Mouse (Mus musculus): Measurements from ENCODE around the gene Gm20721. TPM values are rescaled to one million over a fixed set of nuclear protein-coding genes. Genes with fewer than 3 reads are reported as not detected.

Gm20721 gene
- polyA plus RNA-seq, 1 experiment, result not detected

GRCm38 (mm10) chr2:174295900-174296465 lies 50.5 kb downstream of the Gm20721 start:
- WGBS, result 52% methylated on average over 29 of the region's 29 CpGs
- H3K36me3 ChIP-seq (ENCODE audit: control insufficient read depth, insufficient read depth, low read length), result no peaks in the 10 kb centered on the region
- H3K27me3 ChIP-seq (replicated peaks; ENCODE audit: control insufficient read depth, insufficient read depth, low read length), result no peaks in the 10 kb centered on the region
- DNase-seq, result no peak
- no peak overlapping the region for H3K4me3 ChIP-seq (ENCODE audit: insufficient read depth, low read depth, low read length)
- TF ChIP-seq CTCF (conservative IDR thresholded peaks at IDR 0.05; ENCODE audit: insufficient read depth, insufficient read length, low read depth, low read length) (no peak), POLR2A (IDR thresholded peaks at IDR 0.05; ENCODE audit: low read depth, low read length) (no peak)
- H3K27ac ChIP-seq (ENCODE audit: insufficient read depth, low read depth, low read length), result no peak overlapping the region
- no peaks in the 10 kb centered on the region for H3K4me1 ChIP-seq (ENCODE audit: control insufficient read depth, insufficient read depth, low read length)

DNA sequence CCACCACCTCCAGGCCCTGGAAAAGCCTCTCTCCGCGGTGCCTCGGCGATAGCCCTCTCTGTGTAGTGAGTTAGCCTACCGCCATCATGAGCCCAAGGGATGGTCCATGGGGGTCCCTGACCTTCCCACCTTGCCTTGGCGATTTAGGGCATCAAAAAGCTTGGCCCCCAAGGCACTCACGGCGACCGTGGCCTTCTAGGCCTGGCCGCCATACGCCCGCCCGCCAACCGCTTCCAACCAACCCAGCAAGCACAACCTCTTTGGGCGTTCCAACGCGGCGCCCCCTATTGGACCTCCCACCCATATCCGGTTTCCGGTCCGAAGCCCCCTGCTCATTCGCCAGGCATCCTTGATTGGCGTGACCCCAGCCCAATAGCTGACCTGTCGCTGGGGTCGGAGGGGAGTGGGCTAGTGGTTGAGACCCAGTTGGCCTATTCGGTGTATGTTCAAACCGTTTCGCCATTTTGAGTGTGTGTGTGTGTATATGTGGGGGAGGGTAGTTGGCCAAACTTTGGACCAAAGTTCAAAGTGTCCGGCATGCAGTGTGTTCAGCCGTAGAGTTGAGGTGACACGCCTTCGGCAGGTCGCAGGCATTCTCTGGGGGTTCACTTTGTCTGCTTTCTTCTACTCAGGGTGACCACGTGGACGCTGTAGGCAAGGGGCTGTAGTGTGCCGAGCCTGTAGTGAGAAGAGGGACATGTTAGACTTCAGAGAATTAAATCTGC lies 51.2 kb downstream of the Gm20721 start:
- WGBS, result 43% methylated on average over 36 of the region's 36 CpGs
- no peak for DNase-seq

DNA sequence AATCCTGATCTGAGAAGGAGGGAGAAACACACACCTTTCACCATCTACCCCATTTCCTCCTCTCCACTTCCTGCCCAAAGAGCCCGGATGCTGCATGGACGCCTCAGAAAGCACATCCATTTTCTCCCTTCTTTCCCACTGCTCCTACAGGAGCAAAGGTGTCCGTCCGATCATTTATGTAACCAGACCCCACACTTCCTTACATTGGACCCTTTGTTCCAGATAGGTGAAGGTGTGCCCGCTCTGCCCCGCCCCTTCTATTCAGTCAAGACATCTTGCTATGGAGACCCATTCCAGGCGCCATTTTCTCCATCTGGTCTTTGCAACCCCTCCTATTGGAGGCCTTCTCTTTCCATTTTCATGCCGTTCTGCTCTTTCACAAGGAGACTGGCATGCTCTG lies 52.1 kb downstream of the Gm20721 start:
- TF ChIP-seq POLR2A (IDR thresholded peaks at IDR 0.05; ENCODE audit: low read depth, low read length) (no peak), CTCF (conservative IDR thresholded peaks at IDR 0.05; ENCODE audit: insufficient read depth, insufficient read length, low read depth, low read length) (no peak)
- 59% methylated on average over 8 of the region's 8 CpGs for WGBS
- Histone ChIP-seq H3K36me3 (ENCODE audit: control insufficient read depth, insufficient read depth, low read length) (no peaks in the 10 kb centered on the region), H3K4me3 (ENCODE audit: insufficient read depth, low read depth, low read length) (no peak overlapping the region), H3K27ac (ENCODE audit: insufficient read depth, low read depth, low read length) (no peak overlapping the region), H3K27me3 (replicated peaks; ENCODE audit: control insufficient read depth, insufficient read depth, low read length) (no peaks in the 10 kb centered on the region), H3K4me1 (ENCODE audit: control insufficient read depth, insufficient read depth, low read length) (no peaks in the 10 kb centered on the region)
- no peak for DNase-seq

More for the DNA sequence above, 51.2 kb downstream of the Gm20721 start:
- H3K36me3 ChIP-seq (ENCODE audit: control insufficient read depth, insufficient read depth, low read length), result no peaks in the 10 kb centered on the region
- no peaks in the 10 kb centered on the region for H3K27me3 ChIP-seq (replicated peaks; ENCODE audit: control insufficient read depth, insufficient read depth, low read length)
- TF ChIP-seq POLR2A (IDR thresholded peaks at IDR 0.05; ENCODE audit: low read depth, low read length) (no peak), CTCF (conservative IDR thresholded peaks at IDR 0.05; ENCODE audit: insufficient read depth, insufficient read length, low read depth, low read length) (no peak)
- no peaks in the 10 kb centered on the region for H3K4me1 ChIP-seq (ENCODE audit: control insufficient read depth, insufficient read depth, low read length)
- H3K4me3 ChIP-seq (ENCODE audit: insufficient read depth, low read depth, low read length), result no peak overlapping the region
- H3K27ac ChIP-seq (ENCODE audit: insufficient read depth, low read depth, low read length), result no peak overlapping the region

- no peaks in the 10 kb centered on the region for H3K4me1 ChIP-seq (ENCODE audit: control insufficient read depth, insufficient read depth, low read length)
- WGBS, result 52% methylated on average over 2 of the region's 2 CpGs
- H3K27me3 ChIP-seq (replicated peaks; ENCODE audit: control insufficient read depth, insufficient read depth, low read length), result no peaks in the 10 kb centered on the region
- no peak for TF ChIP-seq POLR2A (IDR thresholded peaks at IDR 0.05; ENCODE audit: low read depth, low read length)
- TF ChIP-seq CTCF (conservative IDR thresholded peaks at IDR 0.05; ENCODE audit: insufficient read depth, insufficient read length, low read depth, low read length), result no peak
- no peak overlapping the region for H3K4me3 ChIP-seq (ENCODE audit: insufficient read depth, low read depth, low read length)
- no peak for DNase-seq
- no peaks in the 10 kb centered on the region for H3K36me3 ChIP-seq (ENCODE audit: control insufficient read depth, insufficient read depth, low read length)
- no peak overlapping the region for H3K27ac ChIP-seq (ENCODE audit: insufficient read depth, low read depth, low read length)
These were observed 54.9 kb downstream of the Gm20721 start for GRCm38 (mm10) chr2:174291662-174292030.

- Histone ChIP-seq H3K27ac (ENCODE audit: insufficient read depth, low read depth, low read length) (no peak overlapping the region), H3K4me1 (ENCODE audit: control insufficient read depth, insufficient read depth, low read length) (no peaks in the 10 kb centered on the region), H3K27me3 (replicated peaks; ENCODE audit: control insufficient read depth, insufficient read depth, low read length) (no peaks in the 10 kb centered on the region), H3K4me3 (ENCODE audit: insufficient read depth, low read depth, low read length) (no peak overlapping the region), H3K36me3 (ENCODE audit: control insufficient read depth, insufficient read depth, low read length) (no peaks in the 10 kb centered on the region)
- TF ChIP-seq CTCF (conservative IDR thresholded peaks at IDR 0.05; ENCODE audit: insufficient read depth, insufficient read length, low read depth, low read length), result no peak
- TF ChIP-seq POLR2A (IDR thresholded peaks at IDR 0.05; ENCODE audit: low read depth, low read length), result no peak
- DNase-seq, result no peak
- 80% methylated on average over 8 of the region's 8 CpGs for WGBS
These were observed 55.4 kb downstream of the Gm20721 start for GRCm38 (mm10) chr2:174291029-174291661.

DNA sequence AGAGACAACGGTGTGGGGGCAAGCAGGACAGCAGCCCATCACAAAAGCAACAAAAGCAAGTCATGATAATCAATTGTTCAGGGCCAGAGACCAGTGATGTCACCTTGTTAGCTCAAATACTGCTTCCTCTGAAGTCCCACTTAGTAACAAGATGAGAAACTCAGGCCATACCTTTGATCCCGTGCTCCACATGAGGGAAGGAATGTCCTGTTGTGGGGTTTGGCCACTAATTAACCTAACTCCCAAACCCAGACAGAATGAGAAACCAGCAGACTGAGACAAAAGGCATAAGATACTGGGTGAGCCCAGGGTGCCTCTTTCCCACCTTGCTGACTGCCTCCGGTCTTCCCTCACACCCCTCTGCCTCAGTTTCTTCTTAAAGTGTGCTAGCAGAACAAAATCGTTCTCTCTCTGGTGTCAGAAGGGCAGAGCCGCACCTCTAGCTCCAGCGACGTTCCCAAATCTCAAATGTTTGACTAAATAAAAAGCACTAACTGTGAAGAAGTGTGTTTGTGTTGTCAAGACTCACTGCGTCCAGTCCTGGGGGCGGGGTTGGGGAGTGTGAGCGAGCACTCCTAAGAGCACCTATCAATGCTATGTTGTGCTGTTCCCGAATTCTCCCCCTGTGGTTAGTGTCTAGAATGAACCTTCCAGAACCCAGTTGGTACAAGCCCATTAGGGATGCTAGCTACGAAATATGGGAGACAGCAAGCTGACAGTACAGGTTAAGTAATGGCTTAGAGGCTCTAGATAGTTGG lies 57.7 kb downstream of the Gm20721 start:
- WGBS, result 30% methylated on average over 12 of the region's 12 CpGs
- DNase-seq, result peak; percentile 66
- no peaks in the 10 kb centered on the region for H3K36me3 ChIP-seq (ENCODE audit: control insufficient read depth, insufficient read depth, low read length)
- no peaks in the 10 kb centered on the region for H3K27me3 ChIP-seq (replicated peaks; ENCODE audit: control insufficient read depth, insufficient read depth, low read length)
- no peak overlapping the region for H3K27ac ChIP-seq (ENCODE audit: insufficient read depth, low read depth, low read length)
- no peak overlapping the region for H3K4me3 ChIP-seq (ENCODE audit: insufficient read depth, low read depth, low read length)
- TF ChIP-seq POLR2A (IDR thresholded peaks at IDR 0.05; ENCODE audit: low read depth, low read length), result no peak
- no peak for TF ChIP-seq CTCF (conservative IDR thresholded peaks at IDR 0.05; ENCODE audit: insufficient read depth, insufficient read length, low read depth, low read length)
- no peaks in the 10 kb centered on the region for H3K4me1 ChIP-seq (ENCODE audit: control insufficient read depth, insufficient read depth, low read length)

Data from kidney, adult 2 months (tissue).